In genomic region chr1:163599926-163600890, GRCm38 (mm10) we compare ENCODE assay signal across 20 mouse cellular contexts.
DNase-seq lines count a peak whose midpoint lies in the region; ATAC-seq lines count a peak whose summit lies in the region.
"Had no signal": no experiment of that assay in that cellular context is flagged by ENCODE, and none has a peak within 500 bp of the region (broad histone marks: within the 10 kb centered on the region; RNA-seq: fewer than 3 reads in every experiment).

No protein-coding gene starts in this region.

- DNase-seq in cerebellum, postnatal 14 days = peak; percentile 36 to 45
- DNase-seq in cerebellum, adult 11 months = no peak
- DNase-seq in heart, adult 11 months = peak; percentile 84
- DNase-seq in heart, adult 8-10 months (ENCODE audit: low spot score) = no peak
- DNase-seq in NIH3T3 (ENCODE audit: low read depth) (peak; percentile 68), MN1 (ENCODE audit: low spot score) (no peak)
- no peak for DNase-seq in Muller cell, postnatal 12 days (ENCODE audit: inconsistent ontology term)
- DNase-seq: cerebellum, adult 11-12 months; heart, postnatal 4 days; kidney, adult 18-20 months; kidney, postnatal 25 days; liver, postnatal 0 days; lung, postnatal 36 days; right cerebral cortex, adult 18-20 months; thymus, adult 2 months had no signal

- no peaks in the 10 kb centered on the region for H3K27me3 ChIP-seq in embryonic facial prominence, embryonic 15.5 days
- H3K27me3 ChIP-seq: Patski had no signal

- ATAC-seq in embryonic facial prominence, embryonic 15.5 days (ENCODE audit: insufficient number of reproducible peaks, low FRiP score, low TSS enrichment, low read depth) = peak; percentile 77
- ATAC-seq: activated CD4-positive, CD25-positive, alpha-beta regulatory T cell, adult 4 months; liver, postnatal 0 days; Patski had no signal

- H3K4me3 ChIP-seq in embryonic facial prominence, embryonic 15.5 days (replicated peaks) = no peak overlapping the region
- H3K4me3 ChIP-seq: left cerebral cortex, adult 2 months had no signal

- H3K4me2 ChIP-seq in embryonic facial prominence, embryonic 15.5 days (replicated peaks) = no peak overlapping the region
- H3K4me2 ChIP-seq: midbrain, embryonic 11.5 days had no signal

- peaks cover 2% of the 10 kb centered on the region; the same call in 1 of the 2 replicates for H3K4me1 ChIP-seq in embryonic facial prominence, embryonic 15.5 days

- no peaks in the 10 kb centered on the region for H3K9me3 ChIP-seq in embryonic facial prominence, embryonic 15.5 days (replicated peaks)

- H3K36me3 ChIP-seq in embryonic facial prominence, embryonic 15.5 days = no peaks in the 10 kb centered on the region

- no peak overlapping the region for H3K9ac ChIP-seq in embryonic facial prominence, embryonic 15.5 days
- H3K9ac ChIP-seq: liver, postnatal 0 days had no signal

- peak overlapping the region; percentile 23; the same call in 1 of the 2 replicates for H3K27ac ChIP-seq in embryonic facial prominence, embryonic 15.5 days (replicated peaks)
- H3K27ac ChIP-seq: left cerebral cortex, adult 2 months had no signal

- WGBS in embryonic facial prominence, embryonic 15.5 days = 41% methylated on average over 7 of the region's 7 CpGs

Comparison
In these comparisons a context has a peak if more than half of its experiments do, and no peak if none do; other contexts are left out.
1. DNase-seq: peak in cerebellum, postnatal 14 days (2 of 2), heart, adult 11 months (single experiment) and NIH3T3 (single experiment); none in cerebellum, adult 11 months (single experiment), heart, adult 8-10 months (single experiment), Muller cell, postnatal 12 days (single experiment) and MN1 (single experiment).